Mouse (Mus musculus): ENCODE measurements around the gene Cxcl5. TPM values are rescaled to one million over a fixed set of nuclear protein-coding genes. Genes with fewer than 3 reads are reported as not detected.
A peak's percentile ranks its signal among the peaks of the same experiment; 100 is the strongest.

Cxcl5 gene
- polyA plus RNA-seq (2014; fragmentation: Nextera tagmentation; extraction: Ambion mirVana), result 1.2 and 1.8 TPM in 2 replicates

DNA sequence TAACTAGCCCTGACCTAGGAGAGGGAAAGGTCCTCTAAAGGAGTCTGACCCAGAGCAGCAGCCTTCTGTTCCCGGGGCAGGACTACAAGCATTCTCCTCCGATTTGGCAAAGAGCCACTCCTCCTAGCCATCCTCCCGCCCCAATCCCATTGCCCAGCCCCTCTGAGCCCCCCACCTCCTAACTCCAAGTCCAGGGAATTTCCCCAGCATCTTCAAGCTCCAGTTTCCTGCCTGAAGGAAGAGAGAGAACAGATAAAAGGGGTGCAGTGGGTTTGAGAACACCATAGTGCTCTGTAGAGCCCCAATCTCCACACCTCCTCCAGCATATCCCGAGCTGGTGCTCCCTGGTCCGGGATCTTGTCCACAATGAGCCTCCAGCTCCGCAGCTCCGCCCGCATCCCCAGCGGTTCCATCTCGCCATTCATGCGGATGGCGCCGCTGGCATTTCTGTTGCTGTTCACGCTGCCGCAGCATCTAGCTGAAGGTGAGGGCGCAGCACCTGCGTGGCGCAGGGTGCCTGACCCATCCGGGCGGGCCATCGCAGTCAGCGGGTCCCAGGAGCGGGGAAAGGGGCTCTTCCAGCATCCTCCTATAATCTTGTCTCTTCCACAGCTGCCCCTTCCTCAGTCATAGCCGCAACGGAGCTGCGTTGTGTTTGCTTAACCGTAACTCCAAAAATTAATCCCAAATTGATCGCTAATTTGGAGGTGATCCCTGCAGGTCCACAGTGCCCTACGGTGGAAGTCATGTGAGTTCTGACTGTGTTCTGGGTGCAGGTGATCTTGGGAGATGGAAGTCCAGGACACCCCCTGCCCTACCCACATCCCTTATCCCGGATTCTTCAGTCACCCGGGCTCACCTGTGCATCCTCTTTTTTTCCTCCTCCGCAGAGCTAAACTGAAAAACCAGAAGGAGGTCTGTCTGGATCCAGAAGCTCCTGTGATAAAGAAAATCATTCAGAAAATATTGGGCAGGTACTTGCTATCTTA is at the start of gene Cxcl5:
Gene Cxcl5 (plus strand): TSS at position 284 of the 989 bp plus-strand sequence.
- DNase-seq (ENCODE audit: low spot score) (peak; percentile 36), ATAC-seq (replicated peaks; ENCODE audit: insufficient number of reproducible peaks, low FRiP score, low TSS enrichment, low read depth) (peak; percentile 39; the same call in 1 of the 2 replicates)
- WGBS, result 4% methylated on average over 30 of the region's 32 CpGs
- Histone ChIP-seq H3K27ac (replicated peaks; ENCODE audit: low read depth, low read length) (no peak within 1 kb of the TSS), H3K36me3 (replicated peaks; ENCODE audit: control insufficient read depth, insufficient read depth, low read depth, low read length) (no peaks in the 10 kb centered on the region), H3K27me3 (ENCODE audit: control insufficient read depth, insufficient read depth, low read length) (peaks cover 8% of the 10 kb centered on the region), H3K9ac (replicated peaks; ENCODE audit: low read length) (peak within 1 kb of the TSS; percentile 50), H3K4me3 (ENCODE audit: low read depth, low read length) (peak within 1 kb of the TSS; percentile 36), H3K9me3 (replicated peaks; ENCODE audit: control insufficient read depth, low read length) (no peaks in the 10 kb centered on the region), H3K4me1 (ENCODE audit: control insufficient read depth, insufficient read depth, low read length) (peaks cover 4% of the 10 kb centered on the region; the same call in 1 of the 2 replicates), H3K4me2 (ENCODE audit: low read depth, low read length) (peak within 1 kb of the TSS; percentile 82)

GRCm38 (mm10) chr5:90711409-90711808 is 47.8 kb upstream of the Cxcl5 start:
- no peaks in the 10 kb centered on the region for H3K4me1 ChIP-seq (ENCODE audit: control insufficient read depth, insufficient read depth, low read length)
- H3K27ac ChIP-seq (replicated peaks; ENCODE audit: low read depth, low read length), result no peak overlapping the region
- H3K4me2 ChIP-seq (ENCODE audit: low read depth, low read length), result no peak overlapping the region
- ATAC-seq (replicated peaks; ENCODE audit: insufficient number of reproducible peaks, low FRiP score, low TSS enrichment, low read depth) (no peak), DNase-seq (ENCODE audit: low spot score) (no peak)
- H3K9ac ChIP-seq (replicated peaks; ENCODE audit: low read length), result no peak overlapping the region
- no peaks in the 10 kb centered on the region for H3K9me3 ChIP-seq (replicated peaks; ENCODE audit: control insufficient read depth, low read length)
- WGBS, result 84% methylated on average over 2 of the region's 2 CpGs
- H3K4me3 ChIP-seq (ENCODE audit: low read depth, low read length), result no peak overlapping the region
- H3K36me3 ChIP-seq (replicated peaks; ENCODE audit: control insufficient read depth, insufficient read depth, low read depth, low read length), result no peaks in the 10 kb centered on the region
- no peaks in the 10 kb centered on the region for H3K27me3 ChIP-seq (ENCODE audit: control insufficient read depth, insufficient read depth, low read length)

DNA sequence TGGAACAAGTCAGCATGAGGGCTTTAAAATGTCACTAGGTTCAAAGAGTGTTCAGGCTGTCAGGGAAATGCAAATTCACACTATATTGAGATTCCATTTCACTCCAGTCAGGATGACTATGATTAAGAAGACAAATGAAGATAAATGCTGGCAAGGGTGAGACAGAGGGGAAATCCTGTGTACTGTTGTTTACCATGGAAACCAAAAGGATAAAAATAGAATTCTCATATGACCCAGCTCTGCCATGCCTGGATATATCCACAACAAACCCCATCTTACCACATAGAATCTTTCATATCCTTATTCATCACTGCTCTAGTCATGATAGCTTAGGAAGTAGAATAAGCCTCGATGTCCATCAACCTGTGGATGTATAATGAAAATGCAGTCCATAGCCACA is 41.2 kb upstream of the Cxcl5 start:
- no peak overlapping the region for H3K27ac ChIP-seq (replicated peaks; ENCODE audit: low read depth, low read length)
- H3K36me3 ChIP-seq (replicated peaks; ENCODE audit: control insufficient read depth, insufficient read depth, low read depth, low read length), result no peaks in the 10 kb centered on the region
- no peaks in the 10 kb centered on the region for H3K9me3 ChIP-seq (replicated peaks; ENCODE audit: control insufficient read depth, low read length)
- H3K27me3 ChIP-seq (ENCODE audit: control insufficient read depth, insufficient read depth, low read length), result no peaks in the 10 kb centered on the region
- no peaks in the 10 kb centered on the region for H3K4me1 ChIP-seq (ENCODE audit: control insufficient read depth, insufficient read depth, low read length)
- 86% methylated on average over 1 of the region's 1 CpGs for WGBS
- no peak overlapping the region for H3K9ac ChIP-seq (replicated peaks; ENCODE audit: low read length)
- no peak for ATAC-seq (replicated peaks; ENCODE audit: insufficient number of reproducible peaks, low FRiP score, low TSS enrichment, low read depth)
- no peak overlapping the region for H3K4me3 ChIP-seq (ENCODE audit: low read depth, low read length)
- H3K4me2 ChIP-seq (ENCODE audit: low read depth, low read length), result no peak overlapping the region
- DNase-seq (ENCODE audit: low spot score), result no peak

DNA sequence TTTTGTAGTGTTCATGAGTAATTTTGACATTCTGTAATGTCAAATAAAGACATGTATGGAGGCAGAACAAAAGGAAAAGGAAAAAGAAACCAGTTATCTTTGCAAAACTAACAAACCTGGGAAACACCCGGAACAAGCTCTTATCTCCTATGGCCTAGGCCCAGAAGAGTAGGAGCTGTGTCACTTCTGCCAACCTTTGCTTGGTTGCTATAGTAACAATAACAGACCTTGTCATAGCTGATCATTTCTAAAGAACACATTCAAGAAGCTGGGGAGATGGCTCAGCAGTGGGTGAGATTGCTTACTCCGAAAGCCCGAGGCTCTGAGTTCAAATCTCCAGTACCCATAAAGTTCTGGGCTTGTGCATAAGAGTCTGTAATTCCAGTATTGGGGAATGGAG is 36.5 kb upstream of the Cxcl5 start:
- no peaks in the 10 kb centered on the region for H3K4me1 ChIP-seq (ENCODE audit: control insufficient read depth, insufficient read depth, low read length)
- ATAC-seq (replicated peaks; ENCODE audit: insufficient number of reproducible peaks, low FRiP score, low TSS enrichment, low read depth), result no peak
- no peaks in the 10 kb centered on the region for H3K27me3 ChIP-seq (ENCODE audit: control insufficient read depth, insufficient read depth, low read length)
- H3K9ac ChIP-seq (replicated peaks; ENCODE audit: low read length), result no peak overlapping the region
- H3K27ac ChIP-seq (replicated peaks; ENCODE audit: low read depth, low read length), result no peak overlapping the region
- H3K4me3 ChIP-seq (ENCODE audit: low read depth, low read length), result no peak overlapping the region
- 91% methylated on average over 3 of the region's 3 CpGs for WGBS
- DNase-seq (ENCODE audit: low spot score), result no peak
- H3K4me2 ChIP-seq (ENCODE audit: low read depth, low read length), result no peak overlapping the region
- H3K36me3 ChIP-seq (replicated peaks; ENCODE audit: control insufficient read depth, insufficient read depth, low read depth, low read length), result no peaks in the 10 kb centered on the region
- H3K9me3 ChIP-seq (replicated peaks; ENCODE audit: control insufficient read depth, low read length), result no peaks in the 10 kb centered on the region

GRCm38 (mm10) chr5:90728254-90728653 is 30.9 kb upstream of the Cxcl5 start:
- DNase-seq (ENCODE audit: low spot score) (no peak), ATAC-seq (replicated peaks; ENCODE audit: insufficient number of reproducible peaks, low FRiP score, low TSS enrichment, low read depth) (no peak)
- H3K4me3 ChIP-seq (ENCODE audit: low read depth, low read length), result no peak overlapping the region
- no peak overlapping the region for H3K27ac ChIP-seq (replicated peaks; ENCODE audit: low read depth, low read length)
- no peaks in the 10 kb centered on the region for H3K36me3 ChIP-seq (replicated peaks; ENCODE audit: control insufficient read depth, insufficient read depth, low read depth, low read length)
- no peaks in the 10 kb centered on the region for H3K4me1 ChIP-seq (ENCODE audit: control insufficient read depth, insufficient read depth, low read length)
- no peaks in the 10 kb centered on the region for H3K27me3 ChIP-seq (ENCODE audit: control insufficient read depth, insufficient read depth, low read length)
- no peak overlapping the region for H3K9ac ChIP-seq (replicated peaks; ENCODE audit: low read length)
- no peaks in the 10 kb centered on the region for H3K9me3 ChIP-seq (replicated peaks; ENCODE audit: control insufficient read depth, low read length)
- H3K4me2 ChIP-seq (ENCODE audit: low read depth, low read length), result no peak overlapping the region
- 76% methylated on average over 3 of the region's 3 CpGs for WGBS

- ATAC-seq (replicated peaks; ENCODE audit: insufficient number of reproducible peaks, low FRiP score, low TSS enrichment, low read depth), result no peak
- H3K4me2 ChIP-seq (ENCODE audit: low read depth, low read length), result no peak overlapping the region
- WGBS, result 81% methylated on average over 4 of the region's 4 CpGs
- no peaks in the 10 kb centered on the region for H3K36me3 ChIP-seq (replicated peaks; ENCODE audit: control insufficient read depth, insufficient read depth, low read depth, low read length)
- H3K4me3 ChIP-seq (ENCODE audit: low read depth, low read length), result no peak overlapping the region
- no peak overlapping the region for H3K27ac ChIP-seq (replicated peaks; ENCODE audit: low read depth, low read length)
- H3K27me3 ChIP-seq (ENCODE audit: control insufficient read depth, insufficient read depth, low read length), result no peaks in the 10 kb centered on the region
- H3K9me3 ChIP-seq (replicated peaks; ENCODE audit: control insufficient read depth, low read length), result no peaks in the 10 kb centered on the region
- no peaks in the 10 kb centered on the region for H3K4me1 ChIP-seq (ENCODE audit: control insufficient read depth, insufficient read depth, low read length)
- no peak for DNase-seq (ENCODE audit: low spot score)
- no peak overlapping the region for H3K9ac ChIP-seq (replicated peaks; ENCODE audit: low read length)
Measured at GRCm38 (mm10) chr5:90731480-90731879, 27.7 kb upstream of the Cxcl5 start.

GRCm38 (mm10) chr5:90742029-90742428 is 17.1 kb upstream of the Cxcl5 start:
- H3K9ac ChIP-seq (replicated peaks; ENCODE audit: low read length), result no peak overlapping the region
- no peak for ATAC-seq (replicated peaks; ENCODE audit: insufficient number of reproducible peaks, low FRiP score, low TSS enrichment, low read depth)
- H3K36me3 ChIP-seq (replicated peaks; ENCODE audit: control insufficient read depth, insufficient read depth, low read depth, low read length), result no peaks in the 10 kb centered on the region
- no peak overlapping the region for H3K4me2 ChIP-seq (ENCODE audit: low read depth, low read length)
- H3K9me3 ChIP-seq (replicated peaks; ENCODE audit: control insufficient read depth, low read length), result no peaks in the 10 kb centered on the region
- no peak overlapping the region for H3K27ac ChIP-seq (replicated peaks; ENCODE audit: low read depth, low read length)
- no peaks in the 10 kb centered on the region for H3K27me3 ChIP-seq (ENCODE audit: control insufficient read depth, insufficient read depth, low read length)
- H3K4me3 ChIP-seq (ENCODE audit: low read depth, low read length), result no peak overlapping the region
- H3K4me1 ChIP-seq (ENCODE audit: control insufficient read depth, insufficient read depth, low read length), result no peaks in the 10 kb centered on the region
- no peak for DNase-seq (ENCODE audit: low spot score)
- WGBS, result 55% methylated on average over 4 of the region's 4 CpGs

GRCm38 (mm10) chr5:90753934-90754333 is 5.2 kb upstream of the Cxcl5 start:
- ATAC-seq (replicated peaks; ENCODE audit: insufficient number of reproducible peaks, low FRiP score, low TSS enrichment, low read depth) (no peak), DNase-seq (ENCODE audit: low spot score) (no peak)
- Histone ChIP-seq H3K4me2 (ENCODE audit: low read depth, low read length) (no peak overlapping the region), H3K9me3 (replicated peaks; ENCODE audit: control insufficient read depth, low read length) (no peaks in the 10 kb centered on the region), H3K27ac (replicated peaks; ENCODE audit: low read depth, low read length) (no peak overlapping the region), H3K4me3 (ENCODE audit: low read depth, low read length) (no peak overlapping the region), H3K9ac (replicated peaks; ENCODE audit: low read length) (no peak overlapping the region), H3K4me1 (ENCODE audit: control insufficient read depth, insufficient read depth, low read length) (no peaks in the 10 kb centered on the region; the same call in 1 of the 2 replicates), H3K36me3 (replicated peaks; ENCODE audit: control insufficient read depth, insufficient read depth, low read depth, low read length) (no peaks in the 10 kb centered on the region), H3K27me3 (ENCODE audit: control insufficient read depth, insufficient read depth, low read length) (no peaks in the 10 kb centered on the region; the same call in none of the 2 replicates)
- 91% methylated on average over 1 of the region's 1 CpGs for WGBS
